Comparison of ENCODE assay signal across 8 mouse cellular contexts in genomic region chr5:111890800-111891199, GRCm38 (mm10).
DNase-seq lines count a peak whose midpoint lies in the region; ATAC-seq and TF ChIP-seq lines count a peak whose summit lies in the region.

No protein-coding gene starts in this region.

- no peak overlapping the region for H3K4me2 ChIP-seq in stomach, postnatal 0 days (replicated peaks; ENCODE audit: low read depth)

- H3K4me3 ChIP-seq in liver, adult 2 months (ENCODE audit: insufficient read depth, low read depth, low read length): no peak overlapping the region
- H3K4me3 ChIP-seq in stomach, postnatal 0 days (ENCODE audit: low read depth, low read length): no peak overlapping the region

- H3K9ac ChIP-seq in liver, adult 2 months (ENCODE audit: low read depth, low read length): no peak overlapping the region
- no peak overlapping the region for H3K9ac ChIP-seq in stomach, postnatal 0 days (ENCODE audit: low read length)

- no peaks in the 10 kb centered on the region for H3K4me1 ChIP-seq in liver, adult 2 months (ENCODE audit: control insufficient read depth, insufficient read depth, low read length)
- no peaks in the 10 kb centered on the region; the same call in 1 of the 2 replicates for H3K4me1 ChIP-seq in stomach, postnatal 0 days (replicated peaks; ENCODE audit: control insufficient read depth, insufficient read depth)

- H3K27me3 ChIP-seq in liver, adult 2 months (ENCODE audit: control insufficient read depth, insufficient read depth, low read length): no peaks in the 10 kb centered on the region
- H3K27me3 ChIP-seq in stomach, postnatal 0 days (ENCODE audit: control insufficient read depth, insufficient read depth, low read length): no peaks in the 10 kb centered on the region

- peak; percentile 76 for ATAC-seq in stomach, postnatal 0 days (ENCODE audit: low FRiP score, low TSS enrichment)

- no peaks in the 10 kb centered on the region for H3K79me2 ChIP-seq in liver, adult 2 months (ENCODE audit: control insufficient read depth, insufficient read depth, low read length)

- no peak for TF ChIP-seq EP300 in stomach, postnatal 0 days (optimal IDR thresholded peaks at IDR 0.05)

- WGBS in liver, adult 2 months: 68% methylated on average over 7 of the region's 7 CpGs
- WGBS in stomach, postnatal 0 days: 34% methylated on average over 7 of the region's 7 CpGs

- TF ChIP-seq CTCF in liver, adult 2 months (IDR thresholded peaks at IDR 0.05; ENCODE audit: low read depth, low read length): no peak
- peak; percentile 27 for TF ChIP-seq CTCF in stomach, postnatal 0 days (IDR thresholded peaks at IDR 0.05; ENCODE audit: low read depth)

- no peak overlapping the region for H3K27ac ChIP-seq in liver, adult 2 months (replicated peaks; ENCODE audit: insufficient read depth, low read depth, low read length)
- H3K27ac ChIP-seq in stomach, postnatal 0 days (replicated peaks): peak overlapping the region; percentile 69; the same call in 1 of the 2 replicates

- no peaks in the 10 kb centered on the region for H3K36me3 ChIP-seq in liver, adult 2 months (ENCODE audit: control insufficient read depth, insufficient read depth, low read length)
- no peaks in the 10 kb centered on the region for H3K36me3 ChIP-seq in stomach, postnatal 0 days (ENCODE audit: control insufficient read depth, insufficient read depth, low read length)

- peak; percentile 84 for DNase-seq in 3134 (ENCODE audit: extremely low read depth, insufficient read length, low spot score)
- DNase-seq in adrenal gland, postnatal 10 days: peak; percentile 37
- peak; percentile 74 for DNase-seq in gastrocnemius, postnatal 10 days
- DNase-seq in hindlimb bud, embryonic 11.5 days (ENCODE audit: extremely low spot score, low read depth, low spot score): peak; percentile 26
- peak; percentile 37 for DNase-seq in liver, adult 2 months (ENCODE audit: extremely low read depth, low read depth, low spot score)
- peak; percentile 56 for DNase-seq in stomach, postnatal 0 days (ENCODE audit: low spot score)
- no peak for DNase-seq in cerebellum, adult 8-10 months
- no peak for DNase-seq in thymus, postnatal 0 days (ENCODE audit: low spot score)

- no peaks in the 10 kb centered on the region for H3K9me3 ChIP-seq in stomach, postnatal 0 days (ENCODE audit: control insufficient read depth, low read length)

- TF ChIP-seq POLR2A in liver, adult 2 months (IDR thresholded peaks at IDR 0.05; ENCODE audit: extremely low read depth, insufficient read depth, low read length): no peak

Comparison
In these comparisons a context has a peak if more than half of its experiments do, and no peak if none do; other contexts are left out.
1. DNase-seq: peak in 3134 (single experiment), adrenal gland, postnatal 10 days (single experiment), gastrocnemius, postnatal 10 days (single experiment), hindlimb bud, embryonic 11.5 days (single experiment), liver, adult 2 months (single experiment) and stomach, postnatal 0 days (single experiment); none in cerebellum, adult 8-10 months (single experiment) and thymus, postnatal 0 days (single experiment).